Mouse (Mus musculus) MEL (cell line): Measurements from ENCODE around the gene Afdn. TPM values are rescaled to one million over a fixed set of nuclear protein-coding genes. Genes with fewer than 3 reads are reported as not detected.

ENCODE experiments used
- DNase-seq: peaks from one replicate; pipeline ENCODE4 v3.0.0; 2011; ENCODE audit warnings: low read depth, low spot score
- H3K27ac ChIP-seq: 2 replicates; pipeline ENCODE4 v1.5.1; 2012; ENCODE audit warnings: low read depth, mild to moderate bottlenecking, control low read depth, low read length, moderate library complexity; ENCODE audit not compliant: control insufficient read depth
- H3K27me3 ChIP-seq, 2 experiments: fragments of 150-350 bp in 1 of 2; sonication (generic) in 1 of 2; 2 replicates each; pipeline ENCODE4 v1.6.1; 2012; ENCODE audit warnings: low read length in 2 of 2, mild to moderate bottlenecking in 2 of 2, improper control_type of control experiment in 1 of 2, moderate library complexity in 1 of 2; ENCODE audit not compliant: insufficient read depth in 2 of 2, control insufficient read depth in 1 of 2
- H3K36me3 ChIP-seq, 2 experiments: 2 replicates each; pipeline ENCODE4 v1.6.1; 2012 to 2014; ENCODE audit warnings: low read length in 2 of 2, improper control_type of control experiment in 1 of 2, inconsistent platforms in 1 of 2, mild to moderate bottlenecking in 1 of 2; ENCODE audit not compliant: insufficient read depth in 2 of 2, control insufficient read depth in 1 of 2
- H3K4me1 ChIP-seq, 2 experiments: fragments of 150-350 bp in 1 of 2; sonication (generic) in 1 of 2; 2 replicates each; pipeline ENCODE4 v1.6.1; 2012; ENCODE audit warnings: low read length in 2 of 2, improper control_type of control experiment in 1 of 2, mild to moderate bottlenecking in 1 of 2; ENCODE audit not compliant: insufficient read depth in 2 of 2, control insufficient read depth in 1 of 2
- H3K4me3 ChIP-seq, 2 experiments: fragments of 150-350 bp in 1 of 2; sonication (generic) in 1 of 2; 2 replicates each; pipeline ENCODE4 v1.5.1; 2012; ENCODE audit warnings: low read depth in 2 of 2, low read length in 2 of 2, mild to moderate bottlenecking in 2 of 2, moderate library complexity in 2 of 2, control low read depth in 1 of 2, improper control_type of control experiment in 1 of 2; ENCODE audit not compliant: control insufficient read depth in 1 of 2, insufficient read depth in 1 of 2
- H3K79me2 ChIP-seq: 2 replicates; pipeline ENCODE4 v1.6.1; 2012; ENCODE audit warnings: mild to moderate bottlenecking, low read length, moderate library complexity; ENCODE audit not compliant: control insufficient read depth, poor library complexity, insufficient read depth
- H3K9ac ChIP-seq: 2 replicates; pipeline ENCODE4 v1.6.1; 2012; ENCODE audit warnings: low read depth, mild to moderate bottlenecking, control low read depth, low read length, moderate library complexity; ENCODE audit not compliant: control insufficient read depth, poor library complexity, severe bottlenecking
- H3K9me3 ChIP-seq: fragments of 150-350 bp; sonication (generic); replicated peaks from 2 replicates; pipeline ENCODE4 v1.6.1; 2012; ENCODE audit warnings: mild to moderate bottlenecking, low read length, improper control_type of control experiment, moderate library complexity; ENCODE audit not compliant: insufficient read depth
- BHLHE40 ChIP-seq: IDR thresholded peaks from 2 replicates; pipeline ENCODE4 v1.6.1; 2012; ENCODE audit warnings: low read depth, mild to moderate bottlenecking, inconsistent platforms, low read length, improper control_type of control experiment, borderline replicate concordance
- CTCF ChIP-seq, 3 experiments: IDR thresholded peaks in 2 of 3; conservative IDR thresholded peaks in 1 of 3; 2 replicates each; pipeline ENCODE4 v1.5.1; 2011 to 2012; ENCODE audit warnings: low read length in 3 of 3, low read depth in 2 of 3, mild to moderate bottlenecking in 2 of 3, improper control_type of control experiment in 1 of 3, inconsistent platforms in 1 of 3, mixed read lengths in 1 of 3, moderate library complexity in 1 of 3; ENCODE audit not compliant: control insufficient read depth in 1 of 3, insufficient read depth in 1 of 3, poor library complexity in 1 of 3, severe bottlenecking in 1 of 3
- ELF1 ChIP-seq: IDR thresholded peaks from 2 replicates; pipeline ENCODE4 v1.6.1; 2014; ENCODE audit warnings: low read depth, mild to moderate bottlenecking, inconsistent platforms, low read length, improper control_type of control experiment, moderate library complexity
- ETS1 ChIP-seq: IDR thresholded peaks from 2 replicates; pipeline ENCODE4 v1.6.1; 2012; ENCODE audit warnings: low read depth, mild to moderate bottlenecking, inconsistent platforms, low read length, improper control_type of control experiment, moderate library complexity
- GATA1 ChIP-seq: IDR thresholded peaks from 2 replicates; pipeline ENCODE4 v1.6.1; 2011; ENCODE audit warnings: low read depth, low read length, improper control_type of control experiment
- HCFC1 ChIP-seq: IDR thresholded peaks from 2 replicates; pipeline ENCODE4 v1.6.1; 2012; ENCODE audit warnings: low read depth, mild to moderate bottlenecking, inconsistent platforms, low read length, improper control_type of control experiment, moderate library complexity
- KAT2A ChIP-seq: conservative IDR thresholded peaks from 2 replicates; pipeline ENCODE4 v1.6.1; 2012; ENCODE audit warnings: low read depth, low read length, improper control_type of control experiment, inconsistent platforms
- MAX ChIP-seq: IDR thresholded peaks from 2 replicates; pipeline ENCODE4 v1.6.1; 2011; ENCODE audit warnings: low read length, improper control_type of control experiment
- MEF2A ChIP-seq: IDR thresholded peaks from 2 replicates; pipeline ENCODE4 v1.6.1; 2014; ENCODE audit warnings: low read depth, mild to moderate bottlenecking, inconsistent platforms, low read length, improper control_type of control experiment; ENCODE audit not compliant: poor library complexity, insufficient replicate concordance, severe bottlenecking; ENCODE audit errors: extremely low read depth
- MXI1 ChIP-seq: IDR thresholded peaks from 2 replicates; pipeline ENCODE4 v1.6.1; 2011; ENCODE audit warnings: mild to moderate bottlenecking, low read depth, low read length, improper control_type of control experiment
- MYB ChIP-seq: IDR thresholded peaks from 2 replicates; pipeline ENCODE4 v1.6.1; 2011; ENCODE audit warnings: mild to moderate bottlenecking, low read depth, low read length, improper control_type of control experiment
- MYC ChIP-seq: IDR thresholded peaks from 2 replicates; pipeline ENCODE4 v1.6.1; 2011; ENCODE audit warnings: low read depth, mild to moderate bottlenecking, low read length, improper control_type of control experiment, moderate library complexity
- POLR2AphosphoS2 ChIP-seq: IDR thresholded peaks from 2 replicates; pipeline ENCODE4 v1.6.1; 2011; ENCODE audit warnings: low read length, improper control_type of control experiment
- RAD21 ChIP-seq: IDR thresholded peaks from 2 replicates; pipeline ENCODE4 v1.6.1; 2011; ENCODE audit warnings: mild to moderate bottlenecking, low read depth, low read length, improper control_type of control experiment
- TBP ChIP-seq: IDR thresholded peaks from 2 replicates; pipeline ENCODE4 v1.8.0; 2011; ENCODE audit warnings: low read depth, low read length, improper control_type of control experiment
- TCF12 ChIP-seq: IDR thresholded peaks from 2 replicates; pipeline ENCODE4 v1.6.1; 2014; ENCODE audit warnings: low read depth, mild to moderate bottlenecking, inconsistent platforms, low read length, improper control_type of control experiment, moderate library complexity
- ZMIZ1 ChIP-seq: IDR thresholded peaks from 2 replicates; pipeline ENCODE4 v1.6.1; 2012; ENCODE audit warnings: low read depth, mild to moderate bottlenecking, inconsistent platforms, low read length, improper control_type of control experiment, moderate library complexity
- polyA plus RNA-seq, 2 experiments: library from polyadenylated mRNA; stranded (reverse) in 1 of 2; unstranded in 1 of 2; fragments of >175 nt in 1 of 2; fragments of >200 nt in 1 of 2; gene quantifications; 2 replicates each; pipeline versions ENCODE4 v1.2.1 to v1.2.4; 2012; ENCODE audit warnings: low replicate concordance in 2 of 2, low read depth in 1 of 2; ENCODE audit not compliant: insufficient read length in 2 of 2, insufficient read depth in 1 of 2, missing spikeins in 1 of 2
- total RNA-seq: library from RNA; depleted of rRNA; stranded (reverse); fragments of 300-350 nt; gene quantifications from 2 replicates; pipeline ENCODE4 v1.2.3, GENCODE M21; 2012

The Afdn gene
- total and polyA plus RNA-seq, 3 experiments: 0.39 TPM; not detected in 1

DNA sequence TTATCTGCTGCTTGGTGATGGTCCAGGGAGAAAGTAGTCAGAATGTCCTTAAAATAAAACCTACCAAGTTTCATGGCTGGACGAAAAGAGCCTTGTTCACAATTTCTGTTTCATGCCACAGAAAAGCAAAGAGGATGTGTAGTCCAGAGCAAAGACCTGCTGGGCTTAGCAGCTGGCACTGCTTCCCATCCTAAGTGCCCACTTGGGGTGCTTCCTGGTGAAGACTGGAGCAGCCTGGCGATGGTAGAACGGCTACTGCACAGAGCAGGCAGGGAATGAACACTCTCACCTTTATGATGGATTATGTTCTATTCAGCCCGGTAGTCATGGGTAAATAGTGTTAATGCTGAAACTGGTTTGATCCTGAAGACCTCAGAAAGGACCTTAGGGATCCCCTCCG, 26.4 kb upstream of the Afdn start:
- H3K27me3 ChIP-seq: no peaks in the 10 kb centered on the region
- no peaks in the 10 kb centered on the region for H3K4me1 ChIP-seq
- no peak for DNase-seq
- TF ChIP-seq KAT2A: no peak
- no peak for TF ChIP-seq GATA1
- no peak for TF ChIP-seq MEF2A
- TF ChIP-seq MXI1: no peak
- no peak for TF ChIP-seq HCFC1
- TF ChIP-seq BHLHE40: no peak
- TF ChIP-seq ZMIZ1: no peak
- no peak for TF ChIP-seq MYC
- no peak for TF ChIP-seq RAD21
- TF ChIP-seq TCF12: no peak
- no peak for TF ChIP-seq ETS1
- no peak for TF ChIP-seq CTCF (IDR thresholded peaks at IDR 0.05 in 2 of 3, conservative IDR thresholded peaks at IDR 0.05 in 1 of 3; ENCODE audit: control insufficient read depth in 1 of 3, insufficient read depth in 1 of 3, low read depth in 2 of 3, low read length in 3 of 3, poor library complexity in 1 of 3, severe bottlenecking in 1 of 3)
- TF ChIP-seq TBP: no peak
- H3K27ac ChIP-seq: no peak overlapping the region
- H3K9ac ChIP-seq: no peak overlapping the region
- H3K79me2 ChIP-seq: no peaks in the 10 kb centered on the region
- no peaks in the 10 kb centered on the region for H3K36me3 ChIP-seq
- no peak overlapping the region for H3K4me3 ChIP-seq
- H3K9me3 ChIP-seq: no peaks in the 10 kb centered on the region

DNA sequence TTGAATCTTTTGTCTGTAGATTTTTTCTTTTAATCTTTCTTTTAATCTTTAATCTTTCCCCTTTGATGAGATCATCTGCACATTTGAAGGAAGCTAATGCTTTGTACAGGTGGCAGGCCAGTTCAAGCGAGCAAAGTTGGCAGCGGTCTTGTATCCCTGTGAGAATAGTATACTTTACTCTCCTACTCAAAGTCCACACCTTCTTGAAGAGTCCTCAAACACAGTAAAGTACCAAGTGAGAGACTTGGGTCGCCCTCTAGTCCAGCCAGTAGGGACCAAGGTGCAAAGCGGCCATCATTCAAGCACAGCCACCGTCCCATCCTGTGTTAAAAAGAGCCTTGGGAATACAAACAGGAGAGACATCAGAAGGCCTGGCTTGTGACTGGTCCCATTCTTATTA, 25.3 kb upstream of the Afdn start:
- Histone ChIP-seq H3K36me3 (no peaks in the 10 kb centered on the region), H3K4me1 (no peaks in the 10 kb centered on the region), H3K9me3 (no peaks in the 10 kb centered on the region), H3K79me2 (no peaks in the 10 kb centered on the region), H3K4me3 (no peak overlapping the region), H3K27me3 (no peaks in the 10 kb centered on the region), H3K27ac (no peak overlapping the region), H3K9ac (no peak overlapping the region)
- DNase-seq: no peak
- TF ChIP-seq MYB (no peak), ELF1 (no peak), GATA1 (no peak), TCF12 (no peak), MAX (no peak), MYC (no peak), POLR2AphosphoS2 (no peak)
